Mouse (Mus musculus): Measurements from ENCODE around the gene Ccdc182.
A peak's percentile ranks its signal among the peaks of the same experiment; 100 is the strongest.

Gene Ccdc182

DNA sequence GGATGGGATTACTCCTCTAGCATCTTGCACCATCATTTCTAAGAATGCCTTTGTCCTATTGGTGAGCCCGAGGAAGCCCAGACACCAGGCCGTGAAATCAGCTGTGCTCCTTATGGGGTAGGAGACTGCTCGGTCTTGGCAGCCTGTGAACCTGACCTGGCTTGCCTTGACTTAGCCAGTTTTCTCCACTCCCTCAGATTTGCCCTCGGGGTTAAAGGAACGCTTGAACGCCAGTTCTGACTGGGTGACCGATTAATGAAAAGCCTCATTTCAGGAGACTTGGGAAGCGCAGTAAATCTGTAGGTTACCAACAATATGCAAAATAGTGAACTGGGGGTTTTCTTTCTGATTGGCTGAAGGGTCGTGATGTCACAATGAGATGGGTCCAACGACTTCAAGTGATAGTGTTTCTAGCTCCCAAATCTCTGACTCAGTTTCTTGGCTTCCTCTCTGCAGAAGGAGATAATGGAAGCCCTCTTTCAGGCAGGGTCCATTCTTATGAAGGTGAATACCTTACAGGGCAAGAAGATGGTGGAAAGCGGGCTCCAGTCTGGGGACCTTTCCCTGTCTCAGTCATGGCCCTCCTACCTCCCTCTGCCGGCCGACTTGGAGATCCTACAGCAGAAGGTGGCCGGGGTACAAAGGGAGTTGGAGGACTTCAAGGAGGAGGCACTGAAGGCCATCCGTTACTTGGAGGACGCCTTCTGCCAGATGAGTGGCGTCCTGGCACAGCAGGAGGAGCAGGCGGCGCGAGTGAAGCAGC lies at the start of gene Ccdc182:
Gene Ccdc182, plus strand, starts transcription at position 428 of the 763 bp plus-strand sequence.
- no peak for DNase-seq (ENCODE audit: low spot score)

DNA sequence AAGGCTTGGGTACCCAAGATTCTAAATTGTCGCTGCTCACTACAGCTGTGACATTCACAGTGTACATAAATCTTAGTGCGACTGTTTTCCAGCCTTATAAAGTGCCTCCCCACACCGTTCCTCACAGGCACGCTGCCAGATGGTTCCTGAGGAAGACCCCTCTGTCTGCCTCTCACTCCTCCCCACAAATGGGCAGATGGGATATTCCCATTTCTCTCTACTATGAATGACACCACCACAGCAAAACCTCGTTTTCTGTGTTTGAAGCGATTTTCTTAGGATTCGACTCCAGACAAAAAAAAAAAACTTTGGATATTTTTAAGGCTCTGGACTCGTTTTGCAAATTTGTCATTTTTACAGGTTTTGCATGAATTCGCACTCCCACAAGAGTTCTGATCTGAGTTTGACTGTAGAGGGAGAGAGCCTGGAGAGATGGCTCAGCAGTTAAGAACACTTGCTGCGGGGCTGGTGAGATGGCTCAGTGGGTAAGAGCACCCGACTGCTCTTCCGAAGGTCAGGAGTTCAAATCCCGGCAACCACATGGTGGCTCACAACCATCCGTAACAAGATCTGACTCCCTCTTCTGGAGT lies 48.2 kb upstream of the Ccdc182 start:
- no peak for DNase-seq (ENCODE audit: low spot score)

- no peak for DNase-seq (ENCODE audit: low spot score)
Measured at GRCm38 (mm10) chr11:88248636-88249035, 45.2 kb upstream of the Ccdc182 start.

- DNase-seq (ENCODE audit: low spot score) = no peak
Measured at GRCm38 (mm10) chr11:88250568-88250967, 43.3 kb upstream of the Ccdc182 start.

DNA sequence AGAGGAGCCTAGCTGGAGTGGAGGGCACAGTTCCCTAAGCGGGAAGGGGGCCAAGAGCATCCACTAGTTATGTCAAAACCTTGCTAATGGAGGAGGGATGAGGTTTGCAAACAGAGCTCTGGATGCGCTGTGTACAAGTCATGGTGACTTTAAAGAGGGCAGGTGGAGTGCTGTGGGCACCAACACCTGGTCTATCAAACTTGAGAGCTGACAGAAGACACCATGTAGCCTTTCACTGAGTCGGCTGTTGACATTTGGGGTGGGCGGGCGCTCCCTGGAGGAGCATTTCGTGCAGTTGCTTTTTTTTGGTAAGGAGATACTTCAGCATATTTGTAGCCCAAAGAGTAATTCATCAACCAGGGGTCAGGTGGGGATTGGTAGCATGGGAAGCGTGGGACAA lies 42.6 kb upstream of the Ccdc182 start:
- DNase-seq (ENCODE audit: low spot score) = no peak

DNA sequence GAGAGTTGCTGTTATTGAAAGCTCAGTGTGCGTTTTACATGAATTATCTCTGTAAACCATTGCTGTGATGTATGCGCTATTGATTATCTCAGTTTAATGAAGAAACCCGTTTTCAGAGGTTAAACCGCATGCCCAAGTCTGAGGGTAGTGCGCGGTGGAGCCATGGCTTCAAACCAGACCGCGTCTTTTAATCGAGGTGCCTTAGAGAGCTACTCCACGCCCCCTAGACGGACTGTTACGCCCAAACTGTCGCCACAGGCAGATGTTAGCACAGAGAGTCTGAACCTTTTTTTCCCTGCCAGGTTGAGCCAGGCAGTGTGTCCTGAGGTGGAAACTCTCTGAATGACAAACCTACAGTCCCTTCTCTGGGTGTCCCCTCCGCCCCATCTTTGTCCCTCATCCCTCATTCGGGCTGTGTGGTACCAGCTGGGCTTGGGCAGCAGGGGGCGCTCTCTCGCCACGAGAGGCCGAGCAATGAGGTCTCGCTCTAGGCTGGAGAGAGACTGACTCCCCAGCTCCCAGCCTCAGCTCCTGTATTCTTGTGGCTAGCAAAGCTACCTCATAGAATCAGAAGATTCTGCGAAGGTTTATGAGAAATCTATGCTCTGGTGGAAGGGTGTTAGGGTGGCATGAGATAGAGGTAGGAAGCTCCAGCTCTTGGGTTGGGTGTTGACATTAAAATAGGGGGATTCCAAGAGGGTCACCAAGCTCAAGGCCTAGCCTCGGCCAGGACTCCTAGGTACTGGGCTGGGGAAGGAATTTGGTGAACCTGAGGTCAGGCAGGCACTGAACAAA lies 41.7 kb upstream of the Ccdc182 start:
- DNase-seq (ENCODE audit: low spot score) = peak; percentile 83

DNA sequence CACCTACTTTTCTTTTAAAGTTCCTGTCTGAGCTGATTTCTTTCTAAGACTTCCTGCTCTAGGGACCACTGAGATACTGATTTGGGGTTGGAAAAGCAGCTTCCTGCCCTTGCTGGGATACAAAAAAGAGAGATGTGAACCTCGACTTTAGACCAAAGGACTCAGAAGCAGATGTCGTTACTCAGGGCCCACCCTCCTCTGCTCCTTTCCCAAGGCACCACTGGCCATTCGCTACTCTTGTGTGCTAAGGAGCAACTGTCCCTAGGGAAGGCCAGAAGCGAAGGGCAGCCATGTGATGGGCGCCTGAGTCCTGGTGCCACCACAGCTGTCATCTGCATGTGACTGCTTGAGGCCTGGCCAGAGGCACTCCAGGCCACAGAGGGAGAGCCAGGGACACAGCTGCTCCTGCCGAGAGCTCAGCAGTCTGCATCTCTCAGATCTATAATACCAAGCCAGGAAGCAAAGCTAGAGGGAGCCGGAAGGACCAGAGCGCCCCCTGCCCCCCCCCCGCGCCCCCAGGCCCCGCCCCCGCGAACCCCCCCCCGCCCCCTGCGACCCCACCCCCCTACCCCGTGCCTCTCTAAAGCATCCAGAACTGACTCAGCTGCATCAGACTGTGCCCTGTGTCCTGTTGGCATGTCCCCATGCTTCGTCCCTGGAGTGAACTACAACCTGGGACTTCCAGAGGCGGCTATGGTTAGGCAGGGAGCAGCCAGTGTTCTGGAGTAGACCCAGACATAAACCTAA lies 40.9 kb upstream of the Ccdc182 start:
- DNase-seq (ENCODE audit: low spot score) = no peak

DNA sequence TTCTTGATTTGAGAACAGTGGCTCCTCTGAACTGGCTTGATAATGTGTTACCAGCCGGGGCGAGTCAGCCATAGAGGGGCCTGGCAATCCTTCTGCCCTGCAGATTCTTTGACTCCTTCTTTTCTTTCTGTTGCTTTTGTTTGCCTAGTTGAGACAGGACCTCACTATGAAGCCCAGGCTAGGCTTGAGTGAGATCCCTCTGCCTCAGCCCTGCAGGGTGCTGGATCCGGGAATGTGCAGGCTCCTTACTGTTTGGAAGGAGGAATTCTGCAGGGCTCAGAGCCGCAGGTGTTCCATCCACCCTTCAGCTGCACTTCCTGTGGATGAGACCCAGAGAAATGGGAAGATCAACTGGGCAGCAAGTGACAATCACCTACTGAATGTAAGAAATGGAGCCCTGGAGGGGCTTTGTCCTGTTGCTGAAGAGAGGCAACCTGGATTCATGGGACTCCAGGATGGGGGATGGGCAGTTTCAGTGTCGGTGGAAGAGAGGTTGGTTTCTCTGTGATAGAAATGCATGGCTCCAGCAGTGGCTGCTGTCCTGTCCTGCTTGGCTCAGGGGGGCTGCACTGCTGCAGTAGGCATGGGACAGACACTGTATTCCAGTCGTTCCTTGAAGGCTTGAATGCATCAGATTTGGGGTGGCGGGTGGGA lies 40.2 kb upstream of the Ccdc182 start:
- no peak for DNase-seq (ENCODE audit: low spot score)

DNA sequence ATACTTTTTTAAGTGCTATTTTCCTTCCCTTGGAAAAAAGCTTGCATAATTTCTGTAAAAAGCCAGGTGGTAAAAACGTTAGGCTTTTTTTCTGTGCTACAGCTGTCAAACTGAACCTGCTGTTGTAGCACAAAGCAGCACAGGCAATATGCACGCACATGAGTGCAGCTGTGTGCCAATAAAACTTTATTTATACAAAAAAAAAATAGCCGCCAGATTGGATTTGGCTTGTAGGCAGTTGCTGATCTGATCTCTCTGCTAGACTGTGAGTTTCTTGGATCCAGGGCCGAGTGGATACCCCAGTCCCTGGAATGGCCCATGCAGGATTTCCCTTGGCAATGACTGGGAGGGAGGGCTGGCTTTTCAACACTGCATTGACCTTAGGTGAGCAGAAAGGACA lies 36.2 kb upstream of the Ccdc182 start:
- DNase-seq (ENCODE audit: low spot score) = no peak

DNA sequence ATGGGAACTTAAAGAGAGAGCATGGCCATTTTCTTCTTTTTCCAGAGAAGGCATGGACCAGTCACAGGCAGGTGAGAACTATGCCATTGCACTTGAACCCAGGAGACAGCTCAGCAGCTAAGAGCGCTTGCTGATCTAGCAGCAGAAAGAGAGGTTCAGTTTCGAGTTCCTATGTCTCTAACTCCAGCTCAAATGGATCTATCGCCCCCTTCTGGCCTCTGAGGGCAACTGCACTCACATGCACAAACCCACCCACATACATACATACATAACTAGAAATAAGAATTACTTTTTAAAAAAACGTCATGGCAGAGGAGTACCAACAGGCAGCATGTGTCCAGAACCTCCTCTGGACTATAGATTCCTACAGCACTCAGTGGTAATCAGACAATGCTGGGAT lies 35.6 kb upstream of the Ccdc182 start:
- DNase-seq (ENCODE audit: low spot score) = no peak

GRCm38 (mm10) chr11:88260463-88260862 lies 33.4 kb upstream of the Ccdc182 start:
- no peak for DNase-seq (ENCODE audit: low spot score)

GRCm38 (mm10) chr11:88264889-88265288 lies 29.0 kb upstream of the Ccdc182 start:
- DNase-seq (ENCODE audit: low spot score) = no peak

- no peak for DNase-seq (ENCODE audit: low spot score)
Measured at GRCm38 (mm10) chr11:88266311-88266710, 27.5 kb upstream of the Ccdc182 start.

DNA sequence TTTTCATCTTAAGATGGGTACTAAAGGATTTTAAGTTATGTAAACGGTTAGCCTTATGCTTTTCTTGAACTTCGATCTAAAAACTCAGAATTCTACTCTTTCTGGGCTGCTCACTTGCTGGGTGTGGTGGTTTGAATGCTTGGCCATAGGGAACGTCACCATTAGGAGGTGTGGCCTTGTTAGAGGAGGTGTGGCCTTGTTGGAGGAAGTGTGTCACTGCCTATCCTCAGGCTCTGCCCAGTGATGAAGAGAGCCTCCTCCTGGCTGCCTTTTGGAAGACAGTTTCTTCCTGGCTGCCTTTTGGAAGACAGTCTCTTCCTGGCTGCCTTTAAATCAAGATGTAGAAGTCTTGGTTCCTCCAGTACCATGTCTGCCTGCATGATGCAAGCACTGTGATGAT lies 22.0 kb upstream of the Ccdc182 start:
- no peak for DNase-seq (ENCODE audit: low spot score)

DNA sequence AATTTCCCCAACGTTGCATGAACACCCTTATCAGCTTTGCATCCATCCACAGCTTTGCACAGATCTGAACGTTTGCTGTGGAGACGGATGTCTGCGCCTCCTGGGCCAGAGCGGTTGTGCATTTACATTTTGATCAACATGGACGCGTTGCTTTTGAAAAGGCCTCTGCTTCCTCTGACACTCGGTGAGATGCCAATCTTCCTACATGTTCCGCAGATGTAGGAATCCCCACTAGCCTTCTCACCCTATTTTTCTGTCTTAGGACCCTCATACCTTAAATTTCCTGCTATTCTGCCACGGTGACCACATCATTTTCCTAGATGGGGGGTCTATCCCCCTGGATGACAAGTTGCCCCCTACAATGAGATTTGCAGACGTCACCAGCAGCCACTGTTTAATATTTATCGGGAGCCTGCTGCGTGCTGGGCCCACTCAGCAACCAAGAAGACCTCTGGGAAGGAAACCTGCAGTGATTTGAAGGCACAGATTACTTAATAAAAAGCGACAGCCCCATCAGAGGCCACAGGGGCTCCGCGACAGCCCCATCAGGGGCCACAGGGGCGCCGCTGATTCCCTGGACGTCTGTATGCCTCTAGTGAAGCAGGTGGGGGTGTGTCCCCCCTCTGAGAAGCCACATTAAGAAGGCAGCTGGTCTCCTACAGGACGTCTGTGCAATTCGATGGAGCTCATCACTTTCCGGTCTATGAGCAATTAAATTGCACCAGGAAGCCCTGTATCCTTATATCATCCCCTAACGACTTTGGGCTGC lies 19.6 kb upstream of the Ccdc182 start:
- DNase-seq (ENCODE audit: low spot score) = no peak

DNA sequence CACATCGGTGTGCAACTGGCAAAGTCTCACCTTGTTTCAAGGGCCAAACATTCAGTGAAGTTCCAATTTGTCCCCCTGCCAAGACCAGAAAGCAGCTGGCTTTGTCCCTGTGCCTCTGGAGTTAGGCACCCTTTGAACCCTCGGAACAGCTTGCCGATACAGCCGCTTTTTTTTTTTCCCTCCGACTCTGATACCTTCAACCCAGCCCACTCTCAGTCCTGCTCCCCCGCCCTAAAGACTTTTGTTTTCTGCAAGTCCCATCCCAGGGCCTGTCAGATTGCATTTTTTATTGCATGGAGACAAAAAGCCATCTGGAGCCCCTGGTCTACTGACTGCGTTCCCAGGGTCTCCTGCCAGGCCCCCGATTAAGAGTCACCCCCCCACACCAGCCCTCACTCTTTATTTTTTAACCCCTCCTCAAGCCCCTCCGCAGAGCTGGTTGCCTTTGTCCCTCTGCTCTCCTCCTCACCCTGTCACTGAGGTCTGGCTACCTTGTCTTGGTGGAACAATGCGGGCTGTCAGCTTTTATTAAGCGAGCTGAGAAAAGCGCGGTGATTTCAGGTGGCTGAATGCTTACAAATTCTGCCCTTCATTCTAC lies 18.9 kb upstream of the Ccdc182 start:
- DNase-seq (ENCODE audit: low spot score) = no peak

DNA sequence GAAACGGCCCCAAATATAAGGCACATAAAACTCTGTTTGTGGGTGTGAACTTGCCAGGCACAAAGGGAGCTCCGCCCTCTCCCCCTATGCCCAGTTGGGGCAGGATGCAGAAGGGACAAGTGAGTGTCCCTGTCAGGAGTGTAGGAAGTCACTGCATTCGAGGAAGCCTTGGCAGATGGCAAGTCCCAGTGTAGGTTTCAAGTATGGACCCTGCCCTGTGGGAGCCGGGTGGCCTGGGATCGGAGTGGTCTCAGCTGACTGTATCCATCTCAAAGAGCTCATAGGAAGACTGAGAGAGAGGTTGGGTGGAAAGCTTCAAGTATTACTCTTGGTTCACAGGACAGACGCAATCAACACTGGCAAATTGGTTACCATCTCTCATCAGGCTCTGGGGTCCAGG lies 17.9 kb upstream of the Ccdc182 start:
- no peak for DNase-seq (ENCODE audit: low spot score)

DNA sequence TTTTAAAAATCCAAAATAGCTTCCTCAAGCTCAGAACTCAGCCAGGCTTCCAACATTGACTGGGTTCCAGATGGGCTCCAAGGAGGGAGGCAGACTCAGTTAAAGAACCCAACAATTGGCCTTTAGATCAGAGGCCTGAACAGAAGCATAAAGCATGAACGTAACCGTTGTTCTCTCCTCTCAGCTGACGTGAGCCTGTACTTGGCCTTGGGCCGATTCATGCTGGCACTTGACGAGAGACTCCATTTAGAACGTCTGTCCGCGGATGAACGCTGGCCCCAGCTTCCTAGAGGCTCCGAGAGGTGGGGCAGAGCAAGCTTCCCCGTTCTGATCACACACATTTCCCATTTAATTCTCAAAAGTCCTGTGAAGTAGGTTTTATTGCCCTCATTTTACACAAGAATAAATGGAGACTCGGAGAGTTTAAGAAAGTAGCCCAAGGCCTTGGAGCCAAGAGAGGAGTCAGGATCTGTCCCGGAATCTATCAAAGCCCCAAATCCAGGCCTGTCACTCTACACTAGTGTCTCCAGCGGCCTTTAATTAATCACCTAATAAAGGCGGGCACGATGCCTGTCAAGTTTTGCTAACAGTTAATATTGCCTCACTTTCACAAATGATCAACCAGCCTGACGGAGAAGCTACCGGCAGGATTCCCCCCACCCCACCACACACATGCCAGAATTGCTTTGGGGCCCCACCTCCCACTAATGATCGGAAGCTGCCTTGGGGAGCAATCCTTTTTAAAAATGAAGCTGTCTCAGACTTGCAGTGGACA lies 17.1 kb upstream of the Ccdc182 start:
- DNase-seq (ENCODE audit: low spot score) = no peak

DNA sequence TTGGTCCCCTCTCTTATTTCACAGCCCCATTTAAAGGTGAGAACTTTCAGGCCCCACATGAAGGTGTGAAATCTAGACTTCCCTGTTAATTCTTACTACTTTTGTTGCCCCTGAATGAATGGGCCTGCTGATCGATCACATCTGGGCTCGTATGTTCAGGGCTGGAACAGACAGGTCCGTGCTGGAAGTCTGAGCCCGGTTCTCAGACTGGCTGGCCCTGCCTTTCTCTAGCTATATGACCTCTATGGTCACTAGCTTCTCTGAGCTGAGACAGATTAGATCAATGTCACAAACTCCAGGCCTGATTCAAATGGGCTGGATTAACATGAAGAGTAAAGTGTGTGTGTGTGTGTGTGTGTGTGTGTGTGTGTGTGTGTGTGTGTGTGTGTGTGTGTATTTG lies 14.9 kb upstream of the Ccdc182 start:
- no peak for DNase-seq (ENCODE audit: low spot score)

DNA sequence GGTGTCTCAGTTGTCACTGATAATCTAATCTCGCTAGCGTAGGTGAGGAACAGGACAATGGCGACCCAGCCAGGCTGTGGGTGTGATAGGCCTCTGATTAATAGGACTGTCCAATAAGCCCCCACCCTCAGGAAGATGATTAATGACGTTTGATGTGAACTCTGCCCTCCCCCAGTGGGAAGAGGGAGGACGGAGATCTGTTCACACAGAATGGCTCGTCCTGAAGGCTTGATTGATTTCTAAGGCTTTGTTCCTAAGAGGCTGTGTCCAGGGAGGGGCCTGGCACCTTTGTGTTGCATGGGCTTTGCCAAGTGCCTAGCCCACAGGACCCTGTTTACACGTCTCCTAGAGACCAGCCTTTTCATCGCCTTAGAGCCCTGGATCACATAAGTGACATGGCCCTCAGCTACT lies 13.4 kb upstream of the Ccdc182 start:
- DNase-seq (ENCODE audit: low spot score) = no peak
